Mouse (Mus musculus) E14TG2a.4 (cell line): Measurements from ENCODE around the gene Ccdc152.
"Not testable (repeated sequence)": the region's sequence is repeated elsewhere in the genome, so short reads cannot be mapped to it uniquely, and the experiment has no call there.

Source experiments
- H3K27me3 ChIP-seq: 2 replicates; pipeline ENCODE4 v1.6.1; 2014; ENCODE audit warnings: low read length, control low read depth; ENCODE audit not compliant: insufficient read depth
- H3K36me3 ChIP-seq: 2 replicates; pipeline ENCODE4 v1.6.1; 2014; ENCODE audit warnings: low read length, control low read depth; ENCODE audit not compliant: insufficient read depth
- H3K4me1 ChIP-seq: replicated peaks from 2 replicates; pipeline ENCODE4 v1.6.1; 2014; ENCODE audit warnings: low read depth, low read length, control low read depth
- H3K4me3 ChIP-seq: replicated peaks from 2 replicates; pipeline ENCODE4 v1.5.1; 2014; ENCODE audit warnings: mild to moderate bottlenecking, low read length
- H3K9me3 ChIP-seq: 2 replicates; pipeline ENCODE4 v1.6.1; 2014; ENCODE audit warnings: low read length, control low read depth
- CTCF ChIP-seq: conservative IDR thresholded peaks from 2 replicates; pipeline ENCODE4 v1.5.1; 2014; ENCODE audit warnings: low read length
- NANOG ChIP-seq: IDR thresholded peaks from 2 replicates; pipeline ENCODE4 v1.6.1; 2014; ENCODE audit warnings: borderline replicate concordance, low read length, mixed read lengths
- POU5F1 ChIP-seq: IDR thresholded peaks from 2 replicates; pipeline ENCODE4 v1.6.1; 2014; ENCODE audit warnings: low read length, borderline replicate concordance

The Ccdc152 gene

DNA sequence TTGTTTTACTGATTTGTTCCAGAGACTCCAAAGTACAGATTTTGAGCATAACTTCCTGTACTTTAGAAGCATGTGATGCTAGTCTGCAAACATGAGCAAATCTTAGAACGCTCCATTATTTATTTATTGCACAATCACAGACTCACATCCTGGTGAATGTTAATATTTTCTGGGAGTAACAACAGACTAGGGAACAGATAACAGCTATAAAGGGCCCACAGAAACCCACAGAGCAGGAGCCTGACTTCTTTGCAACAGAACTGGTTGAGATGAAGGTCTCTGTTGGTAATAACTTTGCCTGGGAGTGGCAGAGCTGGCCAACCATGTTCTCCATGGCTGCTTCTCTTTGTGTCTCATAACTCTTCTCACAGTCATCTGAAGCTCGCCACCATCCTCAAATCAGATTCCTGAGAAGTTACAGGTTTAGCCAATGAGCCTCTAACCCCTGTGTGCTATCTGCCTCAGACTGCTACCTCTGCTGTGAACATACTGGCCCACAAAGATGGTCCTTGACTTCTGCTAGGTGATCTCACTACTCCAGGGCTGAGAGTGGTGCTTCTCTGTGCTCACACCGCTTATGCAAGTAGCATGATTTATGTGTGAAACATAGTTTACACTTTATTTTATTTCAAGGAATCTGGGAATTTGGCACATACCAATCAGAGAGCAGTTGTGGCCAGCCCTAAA, 52.2 kb downstream of the Ccdc152 start:
- no peaks in the 10 kb centered on the region for H3K27me3 ChIP-seq
- peaks cover 18% of the 10 kb centered on the region for H3K9me3 ChIP-seq
- TF ChIP-seq CTCF (no peak), NANOG (no peak), POU5F1 (no peak)
- no peak overlapping the region for H3K4me3 ChIP-seq
- H3K4me1 ChIP-seq, result peaks cover 10% of the 10 kb centered on the region
- no peaks in the 10 kb centered on the region for H3K36me3 ChIP-seq

DNA sequence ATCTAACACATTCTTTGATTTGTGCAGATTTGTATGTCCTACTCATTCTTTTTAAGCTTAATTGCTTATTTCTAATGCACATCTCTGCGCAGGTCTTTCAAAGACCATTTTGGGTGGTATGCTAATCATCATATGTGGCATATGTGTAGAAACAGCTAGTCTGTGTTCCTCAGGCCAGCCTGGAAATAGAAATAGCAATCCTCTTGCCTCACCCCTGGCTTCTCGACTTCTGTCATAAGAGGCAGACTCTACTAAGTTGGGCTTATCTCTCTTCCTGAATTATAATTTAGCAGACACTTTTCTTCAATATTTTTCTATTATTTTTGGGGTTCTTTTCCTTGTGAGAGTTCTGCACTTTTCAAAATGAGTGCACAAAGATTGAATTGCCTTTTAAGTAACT, 52.7 kb downstream of the Ccdc152 start:
- Histone ChIP-seq H3K4me3 (no peak overlapping the region), H3K9me3 (peaks cover 19% of the 10 kb centered on the region), H3K36me3 (no peaks in the 10 kb centered on the region), H3K4me1 (peaks cover 10% of the 10 kb centered on the region), H3K27me3 (no peaks in the 10 kb centered on the region)
- TF ChIP-seq NANOG (no peak), CTCF (no peak), POU5F1 (no peak)

DNA sequence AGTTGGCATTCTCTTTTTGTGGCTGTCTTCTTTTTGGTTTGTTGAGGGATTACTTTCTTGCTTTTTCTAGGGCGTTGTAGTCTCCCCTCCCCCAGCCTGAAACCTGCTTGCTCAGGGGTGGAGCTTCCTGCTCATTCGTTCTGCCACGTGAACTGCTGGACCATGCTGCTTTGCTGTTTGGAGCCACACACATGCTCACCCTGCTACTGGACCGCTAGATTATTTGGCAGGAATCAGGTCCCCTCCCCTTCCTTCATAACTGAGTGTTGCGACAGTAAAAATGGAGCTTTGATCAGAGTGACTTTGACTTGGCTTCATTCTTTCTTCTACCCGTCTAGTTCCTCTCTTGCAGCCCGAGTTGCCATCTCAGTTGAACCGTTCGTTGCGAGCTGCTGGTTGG, 58.3 kb downstream of the Ccdc152 start:
- not testable (repeated sequence) for H3K27me3 ChIP-seq, H3K4me1 ChIP-seq, H3K36me3 ChIP-seq, H3K4me3 ChIP-seq
- H3K9me3 ChIP-seq, result peaks cover 15% of the 10 kb centered on the region

DNA sequence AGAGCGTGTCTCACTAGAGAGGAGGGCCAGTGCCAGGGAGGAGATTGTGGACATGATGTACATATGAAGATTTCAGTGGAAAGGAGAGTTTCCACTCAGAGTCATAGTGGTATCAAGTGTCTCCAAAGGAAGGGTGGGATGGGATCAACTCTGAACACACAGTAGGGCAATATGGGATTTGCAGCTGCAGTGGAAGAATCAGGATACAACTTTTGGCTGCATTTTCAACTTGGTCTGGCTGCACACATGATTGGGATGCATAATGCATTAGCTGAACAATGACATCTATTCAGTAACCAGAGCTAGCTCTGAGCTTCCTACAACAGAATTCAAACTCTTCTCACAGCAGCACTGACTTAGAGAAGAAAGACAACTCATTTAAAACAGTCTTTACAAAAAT, 65.4 kb downstream of the Ccdc152 start:
- TF ChIP-seq NANOG, result no peak
- TF ChIP-seq CTCF, result no peak
- H3K4me1 ChIP-seq, result no peaks in the 10 kb centered on the region
- H3K9me3 ChIP-seq, result no peaks in the 10 kb centered on the region
- H3K4me3 ChIP-seq, result no peak overlapping the region
- no peaks in the 10 kb centered on the region for H3K36me3 ChIP-seq
- H3K27me3 ChIP-seq, result no peaks in the 10 kb centered on the region

DNA sequence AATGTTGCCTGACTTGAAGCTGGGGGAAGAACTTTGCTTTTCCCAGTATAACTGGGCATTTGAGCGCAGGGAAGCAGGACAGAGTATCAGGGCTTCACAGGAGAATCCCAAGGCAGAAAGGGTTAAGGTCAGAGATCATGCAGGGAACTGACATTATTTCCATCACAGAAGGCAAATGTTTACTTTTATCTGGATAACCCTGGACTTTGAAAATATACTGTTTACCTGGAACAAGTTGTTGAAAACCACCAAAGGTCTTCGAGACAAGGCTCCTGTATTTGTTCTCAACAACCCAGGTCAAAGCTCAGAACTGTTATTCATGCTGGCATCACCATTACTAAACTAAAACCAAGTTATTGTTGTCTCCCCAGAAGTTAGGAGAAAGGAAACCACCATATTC, 67.0 kb downstream of the Ccdc152 start:
- H3K36me3 ChIP-seq, result no peaks in the 10 kb centered on the region
- no peaks in the 10 kb centered on the region for H3K4me1 ChIP-seq
- no peaks in the 10 kb centered on the region for H3K27me3 ChIP-seq
- H3K4me3 ChIP-seq, result no peak overlapping the region
- H3K9me3 ChIP-seq, result no peaks in the 10 kb centered on the region
- TF ChIP-seq NANOG, result no peak
- TF ChIP-seq CTCF, result no peak
- no peak for TF ChIP-seq POU5F1

DNA sequence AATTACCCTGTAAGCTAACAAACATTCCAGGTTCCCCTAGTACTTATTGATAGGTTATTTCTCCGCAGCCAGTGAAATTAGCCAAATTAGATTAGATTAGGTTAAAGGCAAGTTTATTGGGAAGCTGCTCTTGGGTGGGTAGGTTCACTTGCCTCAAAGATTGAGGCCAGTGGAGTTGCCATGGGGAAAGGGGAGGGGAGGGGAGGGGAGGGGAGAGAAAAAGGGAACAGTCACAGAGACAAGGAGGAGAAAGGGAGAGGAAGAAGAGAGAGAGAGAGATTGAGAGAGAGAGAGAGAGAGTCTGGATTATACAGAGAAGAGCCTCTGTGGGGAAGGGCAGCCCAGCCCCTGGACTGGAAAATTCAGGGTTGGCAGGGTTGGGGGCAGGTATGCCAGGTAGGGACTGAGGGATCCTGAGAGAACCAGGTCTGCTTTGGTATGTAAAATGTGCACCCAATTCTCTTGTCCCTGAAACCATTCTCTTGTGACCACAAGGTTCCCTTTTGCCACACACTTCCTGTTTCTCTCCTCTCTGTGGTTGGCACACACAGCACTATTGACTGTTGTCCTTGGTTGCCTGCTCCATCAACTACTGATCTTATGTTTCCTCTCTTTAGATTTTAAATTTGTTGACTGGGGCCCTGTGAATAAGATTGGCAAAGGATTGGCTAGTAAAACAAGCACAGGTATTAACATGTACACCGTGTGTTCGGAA, 69.3 kb downstream of the Ccdc152 start:
- Histone ChIP-seq H3K36me3 (no peaks in the 10 kb centered on the region), H3K4me3 (no peak overlapping the region), H3K27me3 (no peaks in the 10 kb centered on the region), H3K9me3 (no peaks in the 10 kb centered on the region), H3K4me1 (no peaks in the 10 kb centered on the region)
- TF ChIP-seq CTCF (no peak), NANOG (no peak), POU5F1 (no peak)

DNA sequence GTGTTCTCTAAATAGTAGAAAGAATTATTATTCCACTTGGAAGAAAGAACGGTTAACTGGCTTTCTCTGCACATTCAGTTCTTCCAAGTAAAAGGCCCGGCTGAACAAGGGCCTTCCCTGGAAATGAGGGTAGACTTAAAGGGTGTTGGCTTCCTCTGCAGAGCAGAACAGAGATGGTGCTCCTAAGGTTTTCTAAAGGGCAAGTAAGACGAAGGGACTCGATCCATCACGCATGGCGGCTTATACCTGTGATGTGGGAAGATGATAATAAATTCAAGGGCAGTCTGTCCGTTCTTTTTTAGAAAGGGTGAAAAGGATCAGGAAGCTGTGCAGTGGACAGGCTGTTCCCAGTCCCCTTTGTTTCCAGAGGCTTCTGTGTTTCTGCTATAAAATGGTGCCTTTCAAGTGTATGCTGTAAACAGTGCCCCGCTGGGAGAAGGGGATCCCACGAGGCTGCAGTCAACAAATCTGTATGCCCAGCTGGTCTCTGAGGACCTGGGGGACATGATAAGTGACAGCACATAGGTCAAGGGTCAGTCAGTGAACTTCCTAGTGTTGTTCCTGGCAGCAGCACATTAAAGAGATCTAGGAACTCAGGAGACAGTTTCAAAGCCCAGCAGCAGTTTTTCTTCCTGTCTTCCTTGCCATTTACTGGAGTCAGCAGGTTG, 71.0 kb downstream of the Ccdc152 start:
- Histone ChIP-seq H3K4me1 (no peaks in the 10 kb centered on the region), H3K9me3 (no peaks in the 10 kb centered on the region), H3K27me3 (no peaks in the 10 kb centered on the region), H3K36me3 (no peaks in the 10 kb centered on the region), H3K4me3 (no peak overlapping the region)
- TF ChIP-seq POU5F1, result no peak
- no peak for TF ChIP-seq NANOG
- TF ChIP-seq CTCF, result no peak

DNA sequence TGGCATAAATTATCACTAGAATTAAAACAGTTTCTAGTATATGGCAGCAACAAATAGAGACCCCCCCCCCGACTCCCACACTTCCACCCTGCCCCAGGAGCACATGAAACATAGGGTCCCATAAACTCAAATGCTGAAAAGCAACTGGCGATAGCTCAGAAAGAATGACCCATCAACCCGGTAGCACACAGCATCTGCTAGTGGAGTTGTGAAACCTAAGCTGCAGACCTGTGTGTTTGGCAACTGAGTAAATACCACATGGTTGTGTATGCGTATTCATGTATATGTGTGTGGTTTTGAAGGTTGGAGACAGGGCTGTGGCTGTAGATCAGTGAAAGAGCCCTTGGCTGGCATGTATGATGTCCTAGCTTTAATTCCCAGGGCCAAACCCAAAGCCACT, 72.3 kb downstream of the Ccdc152 start:
- Histone ChIP-seq H3K27me3 (no peaks in the 10 kb centered on the region), H3K4me1 (no peaks in the 10 kb centered on the region), H3K36me3 (no peaks in the 10 kb centered on the region), H3K9me3 (no peaks in the 10 kb centered on the region), H3K4me3 (no peak overlapping the region)
- TF ChIP-seq POU5F1 (no peak), CTCF (no peak), NANOG (no peak)
